Mouse (Mus musculus) bone marrow macrophage, adult 2 months (primary cell): ENCODE data around the gene Adamts20. TPM values are rescaled to one million over a fixed set of nuclear protein-coding genes. Genes with fewer than 3 reads are reported as not detected.

Source experiments
- H3K27ac ChIP-seq: 2 replicates; pipeline ENCODE4 v1.5.1; 2012; ENCODE audit warnings: low read depth, low read length; ENCODE audit not compliant: insufficient read depth
- H3K4me1 ChIP-seq: 2 replicates; pipeline ENCODE4 v1.6.1; 2012; ENCODE audit warnings: low read length; ENCODE audit not compliant: control insufficient read depth, insufficient read depth
- H3K4me3 ChIP-seq: 2 replicates; pipeline ENCODE4 v1.5.1; 2012; ENCODE audit warnings: mild to moderate bottlenecking, low read length, moderate library complexity; ENCODE audit not compliant: insufficient read depth
- CTCF ChIP-seq: IDR thresholded peaks from 2 replicates; pipeline ENCODE4 v1.5.1; 2012; ENCODE audit warnings: low read depth, mild to moderate bottlenecking, low read length, moderate library complexity
- POLR2A ChIP-seq: IDR thresholded peaks from 2 replicates; pipeline ENCODE4 v1.6.1; 2012; ENCODE audit warnings: mild to moderate bottlenecking, low read depth, low read length, borderline replicate concordance
- polyA plus RNA-seq: library from polyadenylated mRNA; stranded (reverse); fragments of >200 nt; gene quantifications from 2 replicates; pipeline ENCODE4 v1.2.4, GENCODE M21; 2012; ENCODE audit not compliant: missing spikeins, insufficient read depth, insufficient read length

Gene Adamts20
- polyA plus RNA-seq, 1 experiment: not detected

- H3K4me1 ChIP-seq: no peaks in the 10 kb centered on the region
- TF ChIP-seq CTCF (no peak), POLR2A (no peak)
- no peak overlapping the region for H3K27ac ChIP-seq
- H3K4me3 ChIP-seq: no peak overlapping the region
These were observed 14.4 kb upstream of the Adamts20 start for GRCm38 (mm10) chr15:94479513-94480136.

GRCm38 (mm10) chr15:94478706-94479105 is 13.5 kb upstream of the Adamts20 start:
- no peak overlapping the region for H3K27ac ChIP-seq
- H3K4me1 ChIP-seq: no peaks in the 10 kb centered on the region
- no peak overlapping the region for H3K4me3 ChIP-seq
- TF ChIP-seq POLR2A (no peak), CTCF (no peak)

GRCm38 (mm10) chr15:94477287-94477686 is 12.1 kb upstream of the Adamts20 start:
- Histone ChIP-seq H3K27ac (no peak overlapping the region), H3K4me3 (no peak overlapping the region), H3K4me1 (no peaks in the 10 kb centered on the region)
- TF ChIP-seq POLR2A (no peak), CTCF (no peak)

GRCm38 (mm10) chr15:94475975-94476374 is 10.8 kb upstream of the Adamts20 start:
- Histone ChIP-seq H3K4me3 (no peak overlapping the region), H3K27ac (no peak overlapping the region), H3K4me1 (no peaks in the 10 kb centered on the region)
- TF ChIP-seq POLR2A: no peak
- no peak for TF ChIP-seq CTCF

GRCm38 (mm10) chr15:94470361-94470760 is 5.1 kb upstream of the Adamts20 start:
- TF ChIP-seq CTCF (no peak), POLR2A (no peak)
- Histone ChIP-seq H3K27ac (no peak overlapping the region), H3K4me3 (no peak overlapping the region), H3K4me1 (no peaks in the 10 kb centered on the region)

GRCm38 (mm10) chr15:94464881-94465280 is 337 bp downstream of the Adamts20 start:
- no peaks in the 10 kb centered on the region for H3K4me1 ChIP-seq
- no peak overlapping the region for H3K4me3 ChIP-seq
- no peak overlapping the region for H3K27ac ChIP-seq
- TF ChIP-seq POLR2A: no peak
- TF ChIP-seq CTCF: no peak

GRCm38 (mm10) chr15:94463251-94463650 is 2.0 kb downstream of the Adamts20 start:
- Histone ChIP-seq H3K4me1 (no peaks in the 10 kb centered on the region), H3K27ac (no peak overlapping the region), H3K4me3 (no peak overlapping the region)
- TF ChIP-seq CTCF (no peak), POLR2A (no peak)

- Histone ChIP-seq H3K4me1 (no peaks in the 10 kb centered on the region), H3K27ac (no peak overlapping the region), H3K4me3 (no peak overlapping the region)
- no peak for TF ChIP-seq POLR2A
- no peak for TF ChIP-seq CTCF
These were observed 3.0 kb downstream of the Adamts20 start for GRCm38 (mm10) chr15:94462206-94462605.

GRCm38 (mm10) chr15:94461166-94461565 is 4.1 kb downstream of the Adamts20 start:
- H3K27ac ChIP-seq: no peak overlapping the region
- H3K4me3 ChIP-seq: no peak overlapping the region
- no peaks in the 10 kb centered on the region for H3K4me1 ChIP-seq
- no peak for TF ChIP-seq CTCF
- no peak for TF ChIP-seq POLR2A

- no peak overlapping the region for H3K27ac ChIP-seq
- no peak for TF ChIP-seq CTCF
- no peak for TF ChIP-seq POLR2A
- H3K4me1 ChIP-seq: no peaks in the 10 kb centered on the region
- no peak overlapping the region for H3K4me3 ChIP-seq
These were observed 7.4 kb downstream of the Adamts20 start for GRCm38 (mm10) chr15:94457636-94458390.
